Mouse (Mus musculus): ENCODE results near the gene Mrpl23. TPM values are rescaled to one million over a fixed set of nuclear protein-coding genes. Genes with fewer than 3 reads are reported as not detected.

Gene Mrpl23
- 7.3 and 8.3 TPM in 2 replicates for polyA plus RNA-seq (2012; rRNA removed)

DNA sequence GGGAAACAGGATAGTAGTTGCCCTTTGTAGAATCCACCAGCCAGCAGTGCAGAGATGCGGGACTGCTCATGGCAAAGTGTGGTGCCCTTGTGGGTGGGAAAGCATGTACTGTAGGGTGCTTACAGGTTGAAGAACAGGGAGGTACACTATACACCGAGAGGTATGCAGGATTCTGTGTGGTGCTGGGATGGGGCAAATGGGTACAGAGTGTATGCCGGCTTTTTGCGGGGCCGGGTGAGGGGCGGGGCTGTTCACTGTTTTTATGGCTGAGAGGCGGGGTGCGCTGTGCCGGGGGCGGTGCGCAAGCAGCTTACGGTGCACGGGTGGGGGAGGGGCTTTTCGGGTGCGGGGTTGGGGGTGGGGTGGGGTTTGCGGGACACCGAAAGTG, at the start of gene Mrpl23:
Gene Mrpl23 (plus strand): TSS at position 16 of the 388 bp plus-strand sequence.

DNA sequence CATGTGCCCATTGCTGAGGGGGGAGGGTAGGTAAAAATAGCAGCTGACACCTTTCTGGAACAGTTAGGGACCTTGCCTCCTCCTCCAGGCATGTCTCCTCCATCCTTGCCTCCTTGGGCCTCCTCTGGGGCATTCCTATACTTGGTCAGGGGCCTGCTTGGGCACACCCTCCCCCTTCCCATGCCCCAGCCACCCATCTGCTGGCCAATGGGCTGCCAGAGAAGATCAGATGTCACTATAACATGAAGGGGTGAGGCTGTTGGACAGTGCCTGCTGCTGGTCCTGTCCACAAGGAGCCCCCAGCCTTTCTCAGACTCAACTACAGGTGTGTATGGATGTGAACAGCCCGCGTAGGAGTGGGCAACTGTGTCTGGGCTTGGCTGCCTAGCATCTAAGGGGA, 33.9 kb upstream of the Mrpl23 start, which contains the start of gene Tnnt3:
Gene Tnnt3 (plus strand): TSS at position 262 of the 400 bp plus-strand sequence.

Other genes starting within 250 kb of the Mrpl23 start
- gene Krtap5-1, start 235.6 kb upstream of the Mrpl23 start, polyA plus RNA-seq (2012; rRNA removed): not detected in 2 replicates
- gene Krtap5-4, start 229.1 kb upstream of the Mrpl23 start, polyA plus RNA-seq (2012; rRNA removed): not detected in 2 replicates
- 1.5 and 1.9 TPM in 2 replicates for gene Ifitm10, start 158.9 kb upstream of the Mrpl23 start, polyA plus RNA-seq (2012; rRNA removed)
- gene Gm49369, start 150.0 kb upstream of the Mrpl23 start, polyA plus RNA-seq (2012; rRNA removed): 0.17 TPM in 1 of 2 replicates, not detected in the other
- 320 and 338 TPM in 2 replicates for gene Ctsd, start 144.6 kb upstream of the Mrpl23 start, polyA plus RNA-seq (2012; rRNA removed)
- gene Syt8, start 97.8 kb upstream of the Mrpl23 start, polyA plus RNA-seq (2012; rRNA removed): 6.9 and 8.6 TPM in 2 replicates
- gene Tnni2, start 90.9 kb upstream of the Mrpl23 start, polyA plus RNA-seq (2012; rRNA removed): 0.29 and 1.0 TPM in 2 replicates
- gene Lsp1, start 71.9 kb upstream of the Mrpl23 start, polyA plus RNA-seq (2012; rRNA removed): 78.3 and 91.5 TPM in 2 replicates
- 0.58 and 1.3 TPM in 2 replicates for gene Tnnt3, start 33.9 kb upstream of the Mrpl23 start, polyA plus RNA-seq (2012; rRNA removed)
- 12.2 and 12.5 TPM in 2 replicates for gene Igf2, start 134.1 kb downstream of the Mrpl23 start, polyA plus RNA-seq (2012; rRNA removed)
- gene Gm49394, start 137.3 kb downstream of the Mrpl23 start, polyA plus RNA-seq (2012; rRNA removed): not detected in 2 replicates
- 91.0 TPM in 1 of 2 replicates, not detected in the other for gene Ins2, start 210.7 kb downstream of the Mrpl23 start, polyA plus RNA-seq (2012; rRNA removed)

Measured in colon, adult 2 months (tissue).